Mouse (Mus musculus) MEL (cell line): Measurements from ENCODE around the gene Usp37. TPM values are rescaled to one million over a fixed set of nuclear protein-coding genes. Genes with fewer than 3 reads are reported as not detected.

Experiments used
- polyA plus RNA-seq, 2 experiments: library from polyadenylated mRNA; stranded (reverse) in 1 of 2; unstranded in 1 of 2; fragments of >175 nt in 1 of 2; fragments of >200 nt in 1 of 2; gene quantifications; 2 replicates each; pipeline versions ENCODE4 v1.2.1 to v1.2.4; 2012; ENCODE audit warnings: low replicate concordance in 2 of 2, low read depth in 1 of 2; ENCODE audit not compliant: insufficient read length in 2 of 2, insufficient read depth in 1 of 2, missing spikeins in 1 of 2
- total RNA-seq: library from RNA; depleted of rRNA; stranded (reverse); fragments of 300-350 nt; gene quantifications from 2 replicates; pipeline ENCODE4 v1.2.3, GENCODE M21; 2012; rRNA removed

Usp37 gene
- total and polyA plus RNA-seq, 3 experiments: 17.8 to 77.6 (median 24.0) TPM

Other genes with a start within 250 kb of the Usp37 start
- 10.3 and 13.0 TPM in 2 replicates for gene Tmbim1, start 238.7 kb downstream of the Usp37 start, total RNA-seq
- 10 to 100 TPM in 1 of 2 experiments, not detected in 1; 20.8 TPM for gene Tmbim1, start 238.7 kb downstream of the Usp37 start, polyA plus RNA-seq
- gene Catip, start 182.2 kb downstream of the Usp37 start, total RNA-seq: 0.08 TPM in 1 of 2 replicates, not detected in the other
- under 1 TPM in 1 of 2 experiments, not detected in 1; 0.08 TPM for gene Catip, start 182.2 kb downstream of the Usp37 start, polyA plus RNA-seq
- 0.26 TPM in 1 of 2 replicates, not detected in the other for gene Slc11a1, start 169.1 kb downstream of the Usp37 start, total RNA-seq
- under 1 TPM in 1 of 2 experiments, not detected in 1; 0.11 TPM for gene Slc11a1, start 169.1 kb downstream of the Usp37 start, polyA plus RNA-seq
- gene Ctdsp1, start 152.8 kb downstream of the Usp37 start, total RNA-seq: 18.0 TPM in 2 replicates
- 10 to 100 TPM in 1 of 2 experiments, not detected in 1; 69.8 TPM for gene Ctdsp1, start 152.8 kb downstream of the Usp37 start, polyA plus RNA-seq
- 0.03 and 0.04 TPM in 2 replicates for gene Vil1, start 134.9 kb downstream of the Usp37 start, total RNA-seq
- under 1 TPM in 1 of 2 experiments, not detected in 1; 0.04 TPM for gene Vil1, start 134.9 kb downstream of the Usp37 start, polyA plus RNA-seq
- 62.7 and 65.1 TPM in 2 replicates for gene Cnot9, start 38.2 kb downstream of the Usp37 start, total RNA-seq
- gene Cnot9, start 38.2 kb downstream of the Usp37 start, polyA plus RNA-seq: 10 to 100 TPM in 1 of 2 experiments, not detected in 1; 85.0 TPM
- 0.13 and 0.15 TPM in 2 replicates for gene Plcd4, start 1.4 kb downstream of the Usp37 start, total RNA-seq
- under 1 TPM in 1 of 2 experiments, not detected in 1; 0.77 TPM for gene Plcd4, start 1.4 kb downstream of the Usp37 start, polyA plus RNA-seq
- gene Zfp142, start 44.0 kb upstream of the Usp37 start, total RNA-seq: 9.2 and 10.6 TPM in 2 replicates
- 10 to 100 TPM in 1 of 2 experiments, not detected in 1; 21.8 TPM for gene Zfp142, start 44.0 kb upstream of the Usp37 start, polyA plus RNA-seq
- gene Bcs1l, start 44.0 kb upstream of the Usp37 start, total RNA-seq: 24.5 and 27.7 TPM in 2 replicates
- gene Bcs1l, start 44.0 kb upstream of the Usp37 start, polyA plus RNA-seq: 10 to 100 TPM in 1 of 2 experiments, not detected in 1; 35.0 TPM
- 26.2 and 32.4 TPM in 2 replicates for gene Rnf25, start 57.1 kb upstream of the Usp37 start, total RNA-seq
- 10 to 100 TPM in 1 of 2 experiments, not detected in 1; 49.7 TPM for gene Rnf25, start 57.1 kb upstream of the Usp37 start, polyA plus RNA-seq
- gene Stk36, start 57.2 kb upstream of the Usp37 start, total RNA-seq: 0.23 and 0.26 TPM in 2 replicates
- gene Stk36, start 57.2 kb upstream of the Usp37 start, polyA plus RNA-seq: under 1 TPM in 1 of 2 experiments, not detected in 1; 0.89 TPM
- 27.8 and 31.1 TPM in 2 replicates for gene Ttll4, start 117.5 kb upstream of the Usp37 start, total RNA-seq
- 10 to 100 TPM in 1 of 2 experiments, not detected in 1; 85.9 TPM for gene Ttll4, start 117.5 kb upstream of the Usp37 start, polyA plus RNA-seq
- gene Cyp27a1, start 169.3 kb upstream of the Usp37 start, total RNA-seq: not detected in 2 replicates
- not detected for gene Cyp27a1, start 169.3 kb upstream of the Usp37 start, polyA plus RNA-seq
- gene Prkag3, start 204.9 kb upstream of the Usp37 start, total RNA-seq: not detected in 2 replicates
- under 1 TPM in 1 of 2 experiments, not detected in 1; 0.03 TPM for gene Prkag3, start 204.9 kb upstream of the Usp37 start, polyA plus RNA-seq
- gene Wnt6, start 227.6 kb upstream of the Usp37 start, total RNA-seq: 0.20 TPM in 1 of 2 replicates, not detected in the other
- gene Wnt6, start 227.6 kb upstream of the Usp37 start, polyA plus RNA-seq: not detected
- not detected in 2 replicates for gene Wnt10a, start 247.2 kb upstream of the Usp37 start, total RNA-seq
- gene Wnt10a, start 247.2 kb upstream of the Usp37 start, polyA plus RNA-seq: not detected